Mouse (Mus musculus) heart, postnatal 0 days (tissue): Measurements from ENCODE around the gene Bcar3. TPM values are rescaled to one million over a fixed set of nuclear protein-coding genes. Genes with fewer than 3 reads are reported as not detected.
A peak's percentile ranks its signal among the peaks of the same experiment; 100 is the strongest.

Source experiments
- ATAC-seq: fragments of 200-750 bp; cut with Nextera tagmentation; 2 replicates; pipeline ENCODE4 v1.8.0; 2017; ENCODE audit warnings: low read depth, moderate number of reproducible peaks, moderate library complexity; ENCODE audit not compliant: insufficient read depth
- DNase-seq: peaks from one replicate; pipeline ENCODE4 v3.0.0-alpha.2; 2016; ENCODE audit warnings: low spot score
- H3K27ac ChIP-seq: fragments of 300-500 bp; sonication (generic); 2 replicates; pipeline ENCODE4 v1.5.1; 2014; ENCODE audit warnings: low read depth, mild to moderate bottlenecking
- H3K27me3 ChIP-seq: fragments of 300-500 bp; sonication (generic); 2 replicates; pipeline ENCODE4 v1.6.1; 2014; ENCODE audit warnings: low read length, mixed read lengths; ENCODE audit not compliant: control insufficient read depth, insufficient read depth
- H3K36me3 ChIP-seq: fragments of 300-500 bp; sonication (generic); replicated peaks from 2 replicates; pipeline ENCODE4 v1.6.1; 2014; ENCODE audit warnings: low read length, mixed read lengths; ENCODE audit not compliant: control insufficient read depth, insufficient read depth
- H3K4me1 ChIP-seq: fragments of 300-500 bp; sonication (generic); 2 replicates; pipeline ENCODE4 v1.6.1; 2014; ENCODE audit warnings: antibody characterized with exemption; ENCODE audit not compliant: control insufficient read depth, insufficient read depth
- H3K4me2 ChIP-seq: fragments of 300-500 bp; sonication (generic); 2 replicates; pipeline ENCODE4 v1.6.1; 2014; ENCODE audit warnings: low read depth, mild to moderate bottlenecking, low read length, moderate library complexity
- H3K4me3 ChIP-seq: fragments of 300-500 bp; sonication (generic); 2 replicates; pipeline ENCODE4 v1.5.1; 2014; ENCODE audit warnings: low read depth, low read length
- H3K9ac ChIP-seq: fragments of 300-500 bp; sonication (generic); replicated peaks from 2 replicates; pipeline ENCODE4 v1.6.1; 2014; ENCODE audit warnings: low read depth, low read length, mixed read lengths
- H3K9me3 ChIP-seq: fragments of 300-500 bp; sonication (generic); replicated peaks from 2 replicates; pipeline ENCODE4 v1.6.1; 2016; ENCODE audit warnings: low read length; ENCODE audit not compliant: control insufficient read depth
- CTCF ChIP-seq: IDR thresholded peaks from 2 replicates; pipeline ENCODE4 v1.5.1; 2016; ENCODE audit warnings: antibody characterized with exemption, control low read depth, low read depth
- EP300 ChIP-seq: IDR thresholded peaks from 2 replicates; pipeline ENCODE4 v1.6.1; 2016; ENCODE audit warnings: antibody characterized with exemption, low read depth
- WGBS: fragments of 180-500 bp; shearing (Covaris S2); extraction: QIAGEN DNeasy Blood & Tissue Kit; methylation state at CpG from one replicate; pipeline ENCODE4 v1.1.7; 2014; 5-methylcytosine and 5-hydroxymethylcytosine counted together
- polyA plus RNA-seq: library from polyadenylated mRNA; unstranded; fragments of >200 nt; fragmentation: Nextera tagmentation; extraction: Ambion mirVana; gene quantifications from 2 replicates; pipeline ENCODE4 v1.2.1, GENCODE M21; 2015
- total RNA-seq: library from RNA; depleted of rRNA; stranded (reverse); fragments of >200 nt; gene quantifications from 2 replicates; pipeline ENCODE4 v1.2.3, GENCODE M21; 2014; ENCODE audit warnings: low replicate concordance

Gene Bcar3
- total and polyA plus RNA-seq, 2 experiments from 2014 or later: 3.3 to 38.6 TPM

- Histone ChIP-seq H3K27me3 (no peaks in the 10 kb centered on the region), H3K4me2 (no peak overlapping the region), H3K36me3 (0 out of 2 replicates have a peak, but pooled peaks cover 5% of the 10 kb centered on the region), H3K4me3 (no peak overlapping the region), H3K9ac (no peak overlapping the region), H3K9me3 (no peaks in the 10 kb centered on the region), H3K27ac (peak overlapping the region; percentile 51), H3K4me1 (peaks cover 19% of the 10 kb centered on the region)
- peak; percentile 12 for DNase-seq
- no peak for ATAC-seq
- TF ChIP-seq EP300 (no peak), CTCF (no peak)
- WGBS: 53% methylated on average over 14 of the region's 14 CpGs
These were observed 216.4 kb downstream of the Bcar3 start for GRCm38 (mm10) chr3:122510240-122510750.

GRCm38 (mm10) chr3:122510932-122511331 lies 217.0 kb downstream of the Bcar3 start:
- Histone ChIP-seq H3K4me1 (peaks cover 24% of the 10 kb centered on the region), H3K27ac (no peak overlapping the region), H3K9me3 (no peaks in the 10 kb centered on the region), H3K9ac (no peak overlapping the region), H3K36me3 (0 out of 2 replicates have a peak, but pooled peaks cover 5% of the 10 kb centered on the region), H3K4me3 (no peak overlapping the region), H3K4me2 (no peak overlapping the region), H3K27me3 (no peaks in the 10 kb centered on the region)
- 61% methylated on average over 10 of the region's 10 CpGs for WGBS
- 0 out of 2 replicates have a peak, but pooled peaks have one; percentile 43 for ATAC-seq
- no peak for TF ChIP-seq EP300
- DNase-seq: no peak

GRCm38 (mm10) chr3:122511721-122512619 lies 218.0 kb downstream of the Bcar3 start:
- ATAC-seq: no peak

GRCm38 (mm10) chr3:122512725-122513375 lies 218.9 kb downstream of the Bcar3 start:
- WGBS: 92% methylated on average over 16 of the region's 16 CpGs
- DNase-seq: no peak
- no peak for TF ChIP-seq EP300
- TF ChIP-seq CTCF: no peak
- no peaks in the 10 kb centered on the region for H3K27me3 ChIP-seq
- H3K27ac ChIP-seq: no peak overlapping the region
- no peak for ATAC-seq
- H3K36me3 ChIP-seq: 0 out of 2 replicates have a peak, but pooled peaks cover 5% of the 10 kb centered on the region
- no peak overlapping the region for H3K9ac ChIP-seq
- no peaks in the 10 kb centered on the region for H3K9me3 ChIP-seq
- no peak overlapping the region; the same call in 1 of the 2 replicates for H3K4me2 ChIP-seq
- no peak overlapping the region for H3K4me3 ChIP-seq
- H3K4me1 ChIP-seq: peaks cover 31% of the 10 kb centered on the region

More at GRCm38 (mm10) chr3:122511721-122512619, 218.0 kb downstream of the Bcar3 start:
- no peak overlapping the region for H3K27ac ChIP-seq
- no peaks in the 10 kb centered on the region for H3K27me3 ChIP-seq
- TF ChIP-seq CTCF (no peak), EP300 (no peak)
- DNase-seq: peak; percentile 14
- peak overlapping the region; percentile 11; the same call in 1 of the 2 replicates for H3K4me2 ChIP-seq
- 0 out of 2 replicates have a peak, but pooled peaks cover 5% of the 10 kb centered on the region for H3K36me3 ChIP-seq
- no peak overlapping the region; the same call in 1 of the 2 replicates for H3K4me3 ChIP-seq
- no peaks in the 10 kb centered on the region for H3K9me3 ChIP-seq
- H3K4me1 ChIP-seq: peaks cover 31% of the 10 kb centered on the region
- 73% methylated on average over 14 of the region's 14 CpGs for WGBS
- no peak overlapping the region; the same call in 1 of the 2 replicates for H3K9ac ChIP-seq

GRCm38 (mm10) chr3:122515568-122516326 lies 221.8 kb downstream of the Bcar3 start:
- H3K9me3 ChIP-seq: no peaks in the 10 kb centered on the region

More at GRCm38 (mm10) chr3:122515568-122516326, 221.8 kb downstream of the Bcar3 start:
- H3K4me2 ChIP-seq: no peak overlapping the region
- no peak for DNase-seq
- TF ChIP-seq CTCF (no peak), EP300 (no peak)
- H3K27me3 ChIP-seq: no peaks in the 10 kb centered on the region
- WGBS: 59% methylated on average over 6 of the region's 6 CpGs
- H3K9ac ChIP-seq: no peak overlapping the region
- peak; percentile 22; the same call in 1 of the 2 replicates for ATAC-seq
- no peak overlapping the region for H3K27ac ChIP-seq
- 0 out of 2 replicates have a peak, but pooled peaks cover 5% of the 10 kb centered on the region for H3K36me3 ChIP-seq
- H3K4me3 ChIP-seq: no peak overlapping the region
- peaks cover 18% of the 10 kb centered on the region for H3K4me1 ChIP-seq
